Mouse (Mus musculus): ENCODE measurements around the gene Pigq. TPM values are rescaled to one million over a fixed set of nuclear protein-coding genes. Genes with fewer than 3 reads are reported as not detected.

The Pigq gene
- total and polyA plus RNA-seq, 3 experiments: 18.5 to 97.2 (median 28.1) TPM

GRCm38 (mm10) chr17:25913877-25914275 is 30.9 kb downstream of the Pigq start (continued):
- TF ChIP-seq NRF1 (IDR thresholded peaks at IDR 0.05; ENCODE audit: low read depth, low read length): no peak
- TF ChIP-seq USF1 (IDR thresholded peaks at IDR 0.05; ENCODE audit: low read depth, low read length): no peak
- no peak for TF ChIP-seq POLR2A (IDR thresholded peaks at IDR 0.05; ENCODE audit: low read depth, low read length)
- TF ChIP-seq SIN3A (IDR thresholded peaks at IDR 0.05; ENCODE audit: low read length): 0 out of 2 replicates have a peak, but pooled peaks have one; percentile 26
- TF ChIP-seq KAT2A (IDR thresholded peaks at IDR 0.05; ENCODE audit: insufficient replicate concordance, low read length): no peak
- TF ChIP-seq IRF4 (IDR thresholded peaks at IDR 0.05; ENCODE audit: low read depth, low read length): no peak
- TF ChIP-seq EP300 (IDR thresholded peaks at IDR 0.05; ENCODE audit: low read length): 0 out of 2 replicates have a peak, but pooled peaks have one; percentile 37
- no peak for TF ChIP-seq TCF12 (IDR thresholded peaks at IDR 0.05; ENCODE audit: low read depth, low read length)
- TF ChIP-seq JUND (conservative IDR thresholded peaks at IDR 0.05; ENCODE audit: low read depth, low read length): no peak; the same call in 1 of the 2 replicates
- no peak for TF ChIP-seq ZNF384 (IDR thresholded peaks at IDR 0.05; ENCODE audit: low read depth, low read length)
- TF ChIP-seq NELFE (IDR thresholded peaks at IDR 0.05; ENCODE audit: low read depth, low read length): no peak

DNA sequence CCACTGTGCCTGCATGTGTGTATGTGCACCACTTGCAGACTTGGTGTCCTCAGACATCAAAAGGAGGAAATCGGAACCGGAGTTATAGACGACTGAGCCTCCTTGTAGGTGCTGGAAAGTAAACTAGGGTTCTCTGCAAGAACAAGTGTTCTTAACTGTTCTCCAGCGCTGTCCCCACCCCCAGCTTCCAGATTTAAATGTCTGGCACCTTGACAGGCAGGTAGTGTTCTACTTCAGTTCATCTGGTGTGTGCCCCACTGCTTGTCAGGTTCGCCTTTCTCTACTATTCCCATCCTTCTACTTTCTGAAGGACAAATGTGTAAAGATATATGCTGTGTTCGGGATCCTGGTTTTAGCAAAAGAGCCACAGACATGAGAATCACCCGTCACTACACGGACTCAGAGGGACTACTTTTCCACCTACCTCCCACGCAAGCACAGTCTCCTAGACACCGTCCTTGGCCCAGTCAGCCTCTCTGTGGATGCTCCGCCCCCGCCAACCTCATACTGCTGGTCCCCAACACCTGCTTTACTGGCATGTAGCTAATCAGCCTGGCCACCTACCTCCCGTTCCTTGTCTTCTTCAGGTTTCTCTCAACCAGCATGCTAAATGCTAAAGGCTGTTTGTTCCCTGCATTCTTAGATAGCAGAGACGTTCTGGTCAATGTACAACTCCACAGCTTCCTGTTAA is 31.4 kb downstream of the Pigq start:
- Histone ChIP-seq H3K79me2 (replicated peaks; ENCODE audit: control insufficient read depth, extremely low read depth, insufficient read depth, poor library complexity, severe bottlenecking) (peaks cover 24% of the 10 kb centered on the region), H3K4me1 (ENCODE audit: control insufficient read depth in 1 of 2, insufficient read depth in 2 of 2) (peaks cover 14 to 50% of the 10 kb centered on the region in 2 experiments), H3K36me3 (replicated peaks in 1 of 2; ENCODE audit: control insufficient read depth in 1 of 2, insufficient read depth in 1 of 2, low read length in 1 of 2) (peaks cover 13 to 64% of the 10 kb centered on the region in 2 experiments), H3K4me3 (replicated peaks in 1 of 3; ENCODE audit: low read depth in 2 of 3, low read length in 2 of 3, poor library complexity in 1 of 3) (no peak overlapping the region), H3K4me2 (ENCODE audit: insufficient read depth, low read depth, poor library complexity, severe bottlenecking) (no peak overlapping the region), H3K9ac (ENCODE audit: insufficient read depth, low read depth) (no peak overlapping the region), H3K27me3 (replicated peaks) (no peaks in the 10 kb centered on the region), H3K9me3 (replicated peaks; ENCODE audit: low read length) (no peaks in the 10 kb centered on the region), H3K27ac (ENCODE audit: insufficient read depth, low read depth) (no peak overlapping the region)
- dilution Hi-C loops (cut with MboI; ENCODE audit: extremely low pct_ligation_motif_present, extremely low pct_unique_long_range_greater_than_20kb, low sequenced_read_pairs) (no loop called here), in situ Hi-C loops (cut with MboI; ENCODE audit: low pct_ligation_motif_present, low pct_unique_long_range_greater_than_20kb, low sequenced_read_pairs) (no loop called here)
- no peak for DNase-seq (ENCODE audit: extremely low read depth)
- TF ChIP-seq SIN3A (IDR thresholded peaks at IDR 0.05; ENCODE audit: low read length) (peak; percentile 32; the same call in 1 of the 2 replicates), MAFK (IDR thresholded peaks at IDR 0.05; ENCODE audit: insufficient replicate concordance, low read length) (no peak), USF1 (IDR thresholded peaks at IDR 0.05; ENCODE audit: low read depth, low read length) (no peak)

- no peak for DNase-seq (ENCODE audit: extremely low read depth)
- Histone ChIP-seq H3K27me3 (replicated peaks) (no peaks in the 10 kb centered on the region), H3K4me1 (ENCODE audit: control insufficient read depth in 1 of 2, insufficient read depth in 2 of 2) (peaks cover 7 to 35% of the 10 kb centered on the region in 2 experiments; a peak in 3 of 4 replicates), H3K9ac (ENCODE audit: insufficient read depth, low read depth) (no peak overlapping the region), H3K4me2 (ENCODE audit: insufficient read depth, low read depth, poor library complexity, severe bottlenecking) (no peak overlapping the region), H3K9me3 (replicated peaks; ENCODE audit: low read length) (no peaks in the 10 kb centered on the region), H3K27ac (ENCODE audit: insufficient read depth, low read depth) (no peak overlapping the region), H3K4me3 (replicated peaks in 1 of 3; ENCODE audit: low read depth in 2 of 3, low read length in 2 of 3, poor library complexity in 1 of 3) (no peak overlapping the region), H3K36me3 (replicated peaks in 1 of 2; ENCODE audit: control insufficient read depth in 1 of 2, insufficient read depth in 1 of 2, low read length in 1 of 2) (peaks cover 14 to 61% of the 10 kb centered on the region in 2 experiments), H3K79me2 (replicated peaks; ENCODE audit: control insufficient read depth, extremely low read depth, insufficient read depth, poor library complexity, severe bottlenecking) (peaks cover 11% of the 10 kb centered on the region)
- TF ChIP-seq ZC3H11A (IDR thresholded peaks at IDR 0.05; ENCODE audit: low read depth, low read length): no peak
- no peak for TF ChIP-seq JUN (IDR thresholded peaks at IDR 0.05; ENCODE audit: insufficient read depth, low read depth, low read length)
- no peak for TF ChIP-seq MAZ (IDR thresholded peaks at IDR 0.05; ENCODE audit: low read depth, low read length)
- TF ChIP-seq RAD21 (IDR thresholded peaks at IDR 0.05; ENCODE audit: low read depth, low read length): no peak
- TF ChIP-seq MYC (IDR thresholded peaks at IDR 0.05; ENCODE audit: low read depth, low read length): no peak
- TF ChIP-seq ZMIZ1 (IDR thresholded peaks at IDR 0.05; ENCODE audit: low read depth, low read length): no peak
- TF ChIP-seq CHD2 (IDR thresholded peaks at IDR 0.05; ENCODE audit: low read length): no peak
- no peak for TF ChIP-seq ZKSCAN1 (IDR thresholded peaks at IDR 0.05; ENCODE audit: borderline replicate concordance, low read depth, low read length)
- no peak for TF ChIP-seq BHLHE40 (IDR thresholded peaks at IDR 0.05; ENCODE audit: low read depth, low read length)
- TF ChIP-seq MAFK (IDR thresholded peaks at IDR 0.05; ENCODE audit: insufficient replicate concordance, low read length): no peak
- TF ChIP-seq GABPA (IDR thresholded peaks at IDR 0.05; ENCODE audit: insufficient replicate concordance, low read depth, low read length): no peak
- no peak for TF ChIP-seq NELFE (IDR thresholded peaks at IDR 0.05; ENCODE audit: low read depth, low read length)
- TF ChIP-seq NRF1 (IDR thresholded peaks at IDR 0.05; ENCODE audit: low read depth, low read length): no peak
- TF ChIP-seq E2F4 (IDR thresholded peaks at IDR 0.05; ENCODE audit: insufficient replicate concordance, low read depth, low read length): no peak
- dilution Hi-C loops (cut with MboI; ENCODE audit: extremely low pct_ligation_motif_present, extremely low pct_unique_long_range_greater_than_20kb, low sequenced_read_pairs): no loop called here
- in situ Hi-C loops (cut with MboI; ENCODE audit: low pct_ligation_motif_present, low pct_unique_long_range_greater_than_20kb, low sequenced_read_pairs): no loop called here
Measured at GRCm38 (mm10) chr17:25911816-25912215, 32.9 kb downstream of the Pigq start.
